Mouse (Mus musculus) thymus, postnatal 36 days (tissue): ENCODE results near the gene Lmo4.
A peak's percentile ranks its signal among the peaks of the same experiment; 100 is the strongest.

Experiments
- DNase-seq, 2 experiments: peaks; one replicate each; pipeline ENCODE4 v3.0.0; 2022; ENCODE audit warnings: mixed read lengths in 2 of 2

Lmo4 gene

GRCm38 (mm10) chr3:144203259-144203987, 1.6 kb downstream of the Lmo4 start:
- peak; percentile 12 to 29 for DNase-seq

DNA sequence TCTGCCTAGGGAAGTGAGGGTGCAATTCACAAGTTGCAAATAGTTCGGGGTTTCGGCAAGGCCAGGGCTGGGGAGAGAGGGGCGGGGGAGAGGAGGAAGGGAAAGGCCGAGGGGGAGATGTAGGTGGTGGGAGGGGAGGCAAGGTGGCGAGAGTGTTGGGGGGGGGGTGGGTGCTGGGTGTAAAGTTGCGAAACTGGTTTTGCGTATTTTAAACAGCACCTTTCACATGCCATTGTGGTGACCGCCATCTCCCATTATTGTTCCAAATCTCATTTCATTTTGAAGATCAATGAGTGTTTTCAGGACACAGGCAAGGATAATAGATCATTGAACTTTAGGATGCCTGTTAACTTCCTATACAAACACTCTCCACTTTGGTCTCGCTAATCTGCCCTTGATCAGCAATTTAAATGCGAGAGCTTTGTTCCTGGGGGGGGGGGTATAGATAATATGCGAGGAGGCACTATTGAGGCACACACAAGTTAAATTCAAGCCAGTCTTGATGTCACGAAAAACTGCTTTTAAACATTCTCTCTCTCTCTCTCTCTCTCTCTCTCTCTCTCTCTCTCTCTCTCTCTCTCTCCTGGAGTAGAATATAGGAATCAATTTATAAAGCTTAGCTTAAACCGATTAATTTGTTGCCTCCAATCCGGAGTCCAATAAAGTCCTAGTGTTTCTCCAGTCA, 2.3 kb downstream of the Lmo4 start:
- DNase-seq = no peak

- peak; percentile 91 to 93 for DNase-seq
Observed at GRCm38 (mm10) chr3:144201794-144202573, 3.0 kb downstream of the Lmo4 start.

DNA sequence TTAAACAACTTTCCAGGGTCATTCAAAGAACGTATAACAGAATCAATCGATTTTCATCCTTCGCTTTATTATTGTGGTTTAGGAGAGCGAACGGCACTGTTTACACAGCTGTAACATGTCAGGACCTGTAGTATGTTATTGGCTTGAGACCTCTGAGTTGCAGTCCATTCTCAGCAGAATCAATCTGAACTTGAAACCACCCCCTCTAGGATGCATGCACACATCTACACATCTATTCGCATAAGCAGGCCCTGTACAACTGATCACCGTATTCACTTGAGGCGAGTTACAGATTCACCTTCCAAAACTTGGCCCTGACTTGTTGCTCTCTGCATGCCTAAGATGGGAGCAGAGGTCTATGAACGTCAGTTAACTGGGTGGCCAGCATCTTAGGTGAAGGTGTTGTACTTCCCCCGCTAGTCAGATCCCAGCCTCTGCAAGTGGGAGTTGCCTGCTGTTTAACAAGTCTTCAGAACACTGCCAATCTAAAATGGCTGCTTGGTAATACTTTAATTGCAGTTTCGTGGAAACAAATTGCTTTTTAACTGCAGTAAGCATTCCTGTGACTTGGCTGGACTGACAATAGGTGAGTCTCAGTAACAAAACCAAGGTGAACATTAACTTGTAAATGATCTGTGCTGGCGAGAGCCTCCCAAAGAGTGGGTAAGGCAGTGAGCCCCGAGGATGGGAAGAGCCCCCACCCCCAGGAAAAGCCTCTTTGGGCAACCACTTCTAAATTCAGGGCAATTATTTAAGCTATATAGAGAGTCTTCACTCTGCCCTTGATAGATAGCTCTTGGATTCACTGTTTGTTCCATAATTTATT, 19.5 kb downstream of the Lmo4 start:
- no peak for DNase-seq

- DNase-seq = no peak
Observed at GRCm38 (mm10) chr3:144184918-144185317, 20.1 kb downstream of the Lmo4 start.

DNA sequence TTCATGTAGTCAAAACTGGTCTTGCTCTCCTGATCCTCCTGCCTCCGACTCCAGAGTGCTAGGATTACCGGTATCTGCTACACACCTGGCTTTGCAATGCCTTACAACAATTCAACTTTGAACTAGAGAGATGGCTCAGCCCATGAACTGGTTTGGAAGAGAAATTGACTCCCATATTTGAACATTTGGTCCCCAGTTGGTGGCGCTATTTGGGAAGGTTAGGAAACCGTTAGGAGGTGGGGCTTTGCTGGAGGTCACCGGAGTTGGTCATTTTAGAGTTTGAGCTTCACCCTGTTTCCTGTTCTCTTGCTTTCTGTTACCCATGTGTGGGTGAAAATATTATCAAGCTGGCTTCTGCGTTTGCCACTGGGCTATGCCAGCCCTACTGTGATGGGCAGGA, 22.8 kb downstream of the Lmo4 start:
- no peak for DNase-seq

- no peak for DNase-seq
Observed at GRCm38 (mm10) chr3:144178937-144179336, 26.1 kb downstream of the Lmo4 start.

DNA sequence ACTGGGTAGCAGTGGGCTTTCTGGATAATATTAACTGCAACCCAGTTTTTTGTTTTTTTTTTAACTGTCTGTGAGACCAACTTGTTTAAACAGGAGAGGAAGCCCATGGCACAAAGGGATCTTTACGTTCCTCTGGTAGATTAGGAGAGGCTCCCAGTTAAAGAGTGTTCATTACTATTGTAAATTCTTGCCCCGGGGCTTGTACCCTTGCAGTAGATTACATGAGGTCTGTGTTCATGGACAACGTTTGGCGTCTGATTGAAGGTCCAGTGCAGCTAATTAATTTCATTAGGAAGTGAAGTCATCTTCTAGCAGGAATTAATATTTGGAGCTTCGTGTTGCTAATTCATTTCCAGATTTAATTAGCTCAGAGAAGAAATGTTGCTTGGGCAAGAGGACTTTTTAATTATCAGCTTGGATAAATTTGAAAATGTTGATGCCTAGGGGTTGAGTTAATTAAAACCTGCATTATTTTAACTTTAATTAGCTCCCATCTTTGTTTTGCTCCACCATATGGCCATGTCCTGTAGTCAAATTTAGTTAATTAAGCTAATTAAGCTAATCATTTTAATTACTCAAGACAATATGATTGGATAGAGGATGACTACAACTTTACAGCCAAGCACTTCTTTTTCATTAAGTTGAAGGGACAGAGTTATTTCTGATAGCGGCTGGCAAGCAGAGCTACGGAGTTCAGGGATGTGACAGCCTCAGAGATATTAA, 31.0 kb downstream of the Lmo4 start:
- DNase-seq = no peak

DNA sequence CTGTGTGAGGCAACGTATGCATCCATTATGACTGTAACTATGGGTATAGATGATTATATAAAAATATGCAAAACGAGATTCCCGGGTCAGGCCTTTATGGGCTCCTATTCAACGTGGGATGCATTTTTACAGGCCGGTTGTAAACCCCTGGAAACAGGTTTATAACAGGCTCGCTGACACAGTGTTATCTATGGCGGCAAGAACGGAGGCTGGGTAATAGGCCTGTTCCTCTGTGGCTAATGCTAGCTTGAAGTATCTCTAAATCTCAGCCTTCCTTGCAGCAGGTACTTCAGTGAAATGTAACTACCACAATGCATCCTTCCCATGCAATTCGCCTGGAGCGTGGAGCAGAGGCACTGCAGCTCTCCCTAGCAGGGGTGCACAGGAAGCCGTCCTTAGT, 31.9 kb downstream of the Lmo4 start:
- DNase-seq = no peak

DNA sequence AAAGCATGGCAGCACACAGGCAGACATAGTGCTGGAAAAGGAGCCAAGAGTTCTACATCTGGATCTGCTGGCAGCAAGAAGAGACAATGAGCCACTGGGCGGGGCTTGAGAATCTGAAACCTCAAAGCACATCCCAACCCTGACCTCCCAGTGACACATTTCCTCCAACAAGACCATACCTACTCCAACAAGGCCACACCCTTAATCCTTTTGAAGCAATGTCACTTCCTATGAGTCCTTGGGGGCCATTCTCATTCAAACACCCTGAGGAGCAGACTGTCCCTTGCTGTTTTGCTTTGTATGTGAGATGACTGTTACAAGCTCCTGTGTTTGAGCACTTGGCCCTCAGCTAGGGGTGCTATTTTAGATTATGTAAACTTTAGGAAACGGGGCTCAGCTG, 33.3 kb downstream of the Lmo4 start:
- DNase-seq = no peak

- no peak for DNase-seq
Observed at GRCm38 (mm10) chr3:144170539-144170938, 34.5 kb downstream of the Lmo4 start.

DNA sequence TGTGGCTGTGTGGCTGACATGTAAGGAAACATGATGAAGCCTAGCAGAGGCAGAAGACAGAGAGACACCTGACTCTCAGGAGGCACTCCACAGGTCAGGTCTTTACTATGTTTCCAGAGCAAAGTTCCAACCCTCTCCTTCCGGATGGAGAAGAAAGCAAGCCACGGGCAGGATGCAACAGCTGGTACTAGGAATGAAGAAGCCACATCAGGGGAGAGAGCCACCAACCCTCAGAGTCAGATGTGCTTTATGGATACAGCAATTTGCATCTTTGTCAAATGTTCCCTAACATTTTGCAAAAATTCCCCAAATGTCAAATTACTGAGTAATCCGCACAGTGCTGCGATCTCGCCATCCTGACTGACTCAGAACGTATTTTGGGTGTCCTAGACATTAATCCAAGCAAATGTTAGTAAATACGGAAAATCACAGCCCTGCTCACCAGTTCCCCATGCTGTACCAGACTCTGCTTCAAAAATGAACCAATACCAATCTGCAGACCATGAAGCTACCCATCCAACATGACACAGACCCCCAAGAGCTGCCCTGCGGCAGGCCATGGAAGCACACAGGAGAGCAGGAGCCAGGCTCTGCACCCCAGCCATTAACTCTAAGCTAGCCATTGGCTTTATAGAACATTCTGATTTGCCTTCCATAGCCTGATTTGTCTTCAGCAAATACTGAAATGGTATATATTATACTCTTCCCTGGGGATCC, 38.4 kb downstream of the Lmo4 start:
- DNase-seq = no peak

GRCm38 (mm10) chr3:144165439-144165838, 39.6 kb downstream of the Lmo4 start:
- DNase-seq = no peak

GRCm38 (mm10) chr3:144164665-144165385, 40.2 kb downstream of the Lmo4 start:
- DNase-seq = no peak

- no peak for DNase-seq
Observed at GRCm38 (mm10) chr3:144163718-144164117, 41.3 kb downstream of the Lmo4 start.

GRCm38 (mm10) chr3:144162156-144162555, 42.9 kb downstream of the Lmo4 start:
- no peak for DNase-seq

- DNase-seq = no peak
Observed at GRCm38 (mm10) chr3:144161261-144161660, 43.8 kb downstream of the Lmo4 start.

DNA sequence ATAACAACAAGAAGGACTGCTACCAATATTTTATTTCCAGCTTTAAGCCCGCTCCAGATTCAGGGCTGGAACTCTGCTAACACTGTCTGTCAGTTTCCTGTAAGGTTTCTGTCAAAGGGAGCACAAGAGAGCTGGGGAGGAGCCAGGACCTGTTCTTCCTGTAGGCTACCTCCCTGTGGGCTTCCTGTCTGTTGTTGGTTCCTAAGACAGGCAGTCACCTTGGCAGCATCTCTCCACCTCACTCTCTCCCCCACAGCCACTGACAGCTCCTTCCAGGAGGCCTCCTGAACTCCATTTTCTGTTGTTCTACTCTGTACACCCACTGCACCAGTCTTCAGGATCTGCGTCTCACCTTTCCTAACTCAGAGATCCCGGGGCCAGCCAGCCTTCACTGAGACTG, 49.3 kb downstream of the Lmo4 start:
- DNase-seq = peak; percentile 22 to 23

DNA sequence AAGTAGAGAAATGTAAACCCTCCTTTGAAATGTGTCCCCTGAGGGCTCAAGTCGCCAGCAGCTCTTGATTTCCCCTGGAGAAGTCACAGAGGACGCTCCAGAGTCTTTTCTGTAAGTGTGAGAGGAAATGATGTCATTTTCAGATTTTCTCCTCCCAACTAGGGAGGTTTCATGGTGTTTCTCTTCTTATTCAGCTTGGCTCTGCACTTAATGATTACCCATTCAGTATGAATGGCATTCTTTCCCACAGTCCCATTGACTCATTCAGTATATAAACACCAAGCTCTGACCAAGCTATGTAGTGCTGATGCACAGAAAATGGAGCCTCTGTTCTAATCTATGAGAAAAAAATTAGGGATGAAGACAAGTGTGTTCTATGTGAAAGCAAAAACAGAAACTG, 51.6 kb downstream of the Lmo4 start:
- no peak for DNase-seq

- DNase-seq = no peak
Observed at GRCm38 (mm10) chr3:144151001-144151400, 54.0 kb downstream of the Lmo4 start.

DNA sequence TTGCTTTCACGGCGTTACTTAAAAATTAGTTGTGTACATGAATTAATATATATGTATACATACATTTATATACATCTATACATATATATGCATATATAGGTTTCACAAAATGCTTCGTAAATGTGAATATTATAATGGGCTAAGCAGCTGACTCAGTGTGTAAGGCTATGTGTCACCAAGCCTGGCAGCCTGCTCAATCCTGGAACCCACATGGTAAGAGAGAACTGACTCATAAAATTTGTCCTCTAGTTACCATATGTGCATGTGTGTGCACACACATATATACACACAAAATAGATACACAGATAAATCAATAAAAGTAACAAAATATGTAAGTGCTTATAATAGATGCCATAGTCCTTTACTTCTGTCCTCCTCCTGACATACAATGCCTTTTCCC, 56.8 kb downstream of the Lmo4 start:
- no peak for DNase-seq
